Mouse (Mus musculus) heart, embryonic 14.5 days (tissue): ENCODE measurements at regions not wholly inside any gene's neighbourhood (a gene's known extent, or its start where the extent isn't known, plus 50 kb on each side); places are given as distances from the start of the nearest gene placed in this dataset.

Experiments
- ATAC-seq: fragments of 200-750 bp; cut with Nextera tagmentation; 2 replicates; pipeline ENCODE4 v1.8.0; 2017; ENCODE audit warnings: low read depth, moderate TSS enrichment; ENCODE audit not compliant: insufficient number of reproducible peaks, insufficient read depth, low FRiP score
- H3K27ac ChIP-seq, 2 experiments: fragments of 200-500 bp in 1 of 2; fragments of 300-500 bp in 1 of 2; sonication (generic) in 1 of 2; replicated peaks in 1 of 2; 2 replicates each; pipeline ENCODE4 v1.5.1; 2012 to 2014; ENCODE audit warnings: low read depth in 2 of 2, low read length in 2 of 2, control low read depth in 1 of 2, mild to moderate bottlenecking in 1 of 2, mixed read lengths in 1 of 2; ENCODE audit not compliant: control insufficient read depth in 1 of 2, insufficient read depth in 1 of 2
- H3K27me3 ChIP-seq: fragments of 300-500 bp; sonication (generic); 2 replicates; pipeline ENCODE4 v1.6.1; 2014; ENCODE audit warnings: mild to moderate bottlenecking, low read length, control low read depth; ENCODE audit not compliant: control insufficient read depth, insufficient read depth
- H3K36me3 ChIP-seq: fragments of 300-500 bp; sonication (generic); 2 replicates; pipeline ENCODE4 v1.6.1; 2014; ENCODE audit warnings: mild to moderate bottlenecking, control low read depth, low read length, mixed read lengths; ENCODE audit not compliant: control insufficient read depth, insufficient read depth
- H3K4me1 ChIP-seq, 2 experiments: fragments of 200-500 bp in 1 of 2; fragments of 300-500 bp in 1 of 2; sonication (generic) in 1 of 2; 2 replicates each; pipeline ENCODE4 v1.6.1; 2012 to 2014; ENCODE audit warnings: low read length in 2 of 2, control low read depth in 1 of 2, mixed read lengths in 1 of 2; ENCODE audit not compliant: control insufficient read depth in 2 of 2, insufficient read depth in 2 of 2
- H3K4me2 ChIP-seq: fragments of 300-500 bp; sonication (generic); 2 replicates; pipeline ENCODE4 v1.6.1; 2014; ENCODE audit warnings: mild to moderate bottlenecking, low read length
- H3K4me3 ChIP-seq, 2 experiments: fragments of 200-500 bp in 1 of 2; fragments of 300-500 bp in 1 of 2; sonication (generic) in 1 of 2; 2 replicates each; pipeline ENCODE4 v1.5.1; 2012 to 2014; ENCODE audit warnings: low read length in 2 of 2, mild to moderate bottlenecking in 2 of 2, control low read depth in 1 of 2, low read depth in 1 of 2, moderate library complexity in 1 of 2; ENCODE audit not compliant: control insufficient read depth in 1 of 2, insufficient read depth in 1 of 2
- H3K9ac ChIP-seq: fragments of 300-500 bp; sonication (generic); 2 replicates; pipeline ENCODE4 v1.6.1; 2014; ENCODE audit warnings: mild to moderate bottlenecking, low read length
- H3K9me3 ChIP-seq: fragments of 300-500 bp; sonication (generic); 2 replicates; pipeline ENCODE4 v1.6.1; 2016; ENCODE audit warnings: low read length, control low read depth; ENCODE audit not compliant: control insufficient read depth
- WGBS: fragments of 180-500 bp; shearing (Covaris S2); extraction: QIAGEN DNeasy Blood & Tissue Kit; methylation state at CpG from one replicate; pipeline ENCODE4 v1.1.7; 2014; 5-methylcytosine and 5-hydroxymethylcytosine counted together

GRCm38 (mm10) chr5:51726762-51727161, 159.2 kb upstream of the Ppargc1a start:
- no peak for ATAC-seq
- H3K4me2 ChIP-seq = no peak overlapping the region

DNA sequence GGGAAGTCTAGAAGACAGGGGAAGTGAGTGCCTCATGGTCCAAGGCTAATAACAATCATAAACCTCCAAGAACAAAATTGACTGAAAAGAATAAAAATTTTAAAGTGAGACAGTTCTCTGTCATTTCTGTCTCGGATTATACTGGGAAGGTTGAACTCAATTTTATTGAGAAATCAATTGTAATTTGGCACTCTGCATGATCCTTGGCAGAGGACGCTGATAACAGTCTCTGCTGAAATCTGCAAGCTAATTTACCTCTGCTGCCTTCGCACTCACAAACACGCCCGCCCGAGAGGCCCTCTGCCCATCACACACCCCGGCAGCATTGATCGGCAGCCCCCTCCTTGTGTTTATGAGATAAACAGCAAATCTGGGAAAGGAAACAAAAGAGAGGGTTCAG, 151.4 kb upstream of the Ppargc1a start:
- Histone ChIP-seq H3K27me3 (no peaks in the 10 kb centered on the region), H3K27ac (no peak overlapping the region), H3K4me2 (no peak overlapping the region), H3K9ac (no peak overlapping the region), H3K4me1 (no peaks in the 10 kb centered on the region), H3K9me3 (no peaks in the 10 kb centered on the region), H3K4me3 (no peak overlapping the region), H3K36me3 (no peaks in the 10 kb centered on the region)
- WGBS = 68% methylated on average over 8 of the region's 8 CpGs
- no peak for ATAC-seq

More at GRCm38 (mm10) chr5:51726762-51727161, 159.2 kb upstream of the Ppargc1a start:
- Histone ChIP-seq H3K36me3 (no peaks in the 10 kb centered on the region), H3K4me1 (no peaks in the 10 kb centered on the region), H3K27ac (no peak overlapping the region), H3K9me3 (no peaks in the 10 kb centered on the region), H3K4me3 (no peak overlapping the region), H3K27me3 (no peaks in the 10 kb centered on the region), H3K9ac (no peak overlapping the region)

DNA sequence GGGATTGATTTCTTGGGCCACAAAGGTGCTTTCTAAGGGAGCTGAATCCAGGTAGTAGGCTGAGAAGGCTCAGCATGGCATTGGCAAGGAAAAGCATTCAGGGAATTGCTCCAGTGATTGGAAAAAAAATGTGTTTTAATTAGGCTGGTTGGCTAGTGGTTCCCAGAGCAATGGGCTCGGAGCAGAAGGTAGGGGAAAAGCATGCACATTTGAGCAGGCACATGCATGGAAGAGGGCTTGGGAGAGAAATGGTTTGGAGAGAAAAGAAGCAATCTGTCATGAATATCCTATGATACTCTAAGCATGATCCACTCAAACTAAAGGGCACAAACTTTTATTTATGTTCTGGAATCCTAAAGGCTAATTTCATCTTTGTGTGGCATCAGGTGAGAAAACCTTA, 150.9 kb upstream of the Ppargc1a start:
- WGBS = 79% methylated on average over 1 of the region's 1 CpGs
- Histone ChIP-seq H3K4me1 (no peaks in the 10 kb centered on the region), H3K27ac (no peak overlapping the region), H3K27me3 (no peaks in the 10 kb centered on the region), H3K36me3 (no peaks in the 10 kb centered on the region), H3K9me3 (no peaks in the 10 kb centered on the region), H3K4me2 (no peak overlapping the region), H3K4me3 (no peak overlapping the region), H3K9ac (no peak overlapping the region)
- no peak for ATAC-seq

GRCm38 (mm10) chr5:51711860-51712560, 144.5 kb upstream of the Ppargc1a start:
- no peak overlapping the region for H3K27ac ChIP-seq
- no peak overlapping the region for H3K4me2 ChIP-seq
- H3K9ac ChIP-seq = no peak overlapping the region
- 49% methylated on average over 8 of the region's 8 CpGs for WGBS
- peaks cover 0 to 4% of the 10 kb centered on the region in 2 experiments; a peak in 2 of 4 replicates for H3K4me1 ChIP-seq
- no peaks in the 10 kb centered on the region for H3K27me3 ChIP-seq
- no peak overlapping the region for H3K4me3 ChIP-seq
- H3K36me3 ChIP-seq = no peaks in the 10 kb centered on the region
- no peak for ATAC-seq
- H3K9me3 ChIP-seq = no peaks in the 10 kb centered on the region

GRCm38 (mm10) chr5:51710664-51711063, 143.1 kb upstream of the Ppargc1a start:
- WGBS = 76% methylated on average over 4 of the region's 4 CpGs
- Histone ChIP-seq H3K4me3 (no peak overlapping the region), H3K36me3 (no peaks in the 10 kb centered on the region), H3K9me3 (no peaks in the 10 kb centered on the region), H3K27ac (no peak overlapping the region), H3K4me1 (peaks cover 0 to 4% of the 10 kb centered on the region in 2 experiments; a peak in 2 of 4 replicates), H3K27me3 (no peaks in the 10 kb centered on the region), H3K9ac (no peak overlapping the region), H3K4me2 (no peak overlapping the region)
- no peak for ATAC-seq

DNA sequence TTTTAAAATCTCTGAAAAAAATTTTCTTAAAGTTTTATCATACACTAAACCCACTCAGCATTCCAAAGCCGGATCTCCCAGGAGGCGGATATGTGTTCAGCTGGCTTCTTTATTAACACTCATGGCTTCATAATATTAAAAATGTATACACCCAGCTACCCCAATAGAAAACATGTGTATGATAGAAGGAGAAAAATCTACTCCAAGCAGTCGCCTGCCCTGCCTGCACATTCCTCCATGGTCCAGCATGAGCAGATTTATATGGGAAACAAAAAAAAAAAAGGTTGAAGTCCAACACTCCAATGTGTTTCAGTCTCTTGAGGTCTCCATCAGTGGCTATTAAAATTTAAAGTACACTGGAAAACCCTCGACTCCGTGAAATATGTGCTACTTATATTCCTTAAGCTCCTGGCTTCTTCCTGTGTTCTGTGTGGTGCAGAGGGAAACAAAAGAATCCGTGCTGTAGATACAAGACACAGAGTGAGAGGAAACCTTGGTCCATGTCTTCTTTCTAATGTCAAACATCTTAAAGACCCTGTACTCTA, 142.0 kb upstream of the Ppargc1a start:
- 78% methylated on average over 6 of the region's 6 CpGs for WGBS
- no peaks in the 10 kb centered on the region for H3K36me3 ChIP-seq
- H3K4me2 ChIP-seq = no peak overlapping the region
- no peak overlapping the region for H3K9ac ChIP-seq
- no peaks in the 10 kb centered on the region for H3K27me3 ChIP-seq
- H3K4me1 ChIP-seq = peaks cover 0 to 4% of the 10 kb centered on the region in 2 experiments; a peak in 2 of 4 replicates
- ATAC-seq = no peak
- H3K4me3 ChIP-seq = no peak overlapping the region
- no peaks in the 10 kb centered on the region for H3K9me3 ChIP-seq
- H3K27ac ChIP-seq = no peak overlapping the region

- no peaks in the 10 kb centered on the region for H3K4me1 ChIP-seq
- H3K36me3 ChIP-seq = no peaks in the 10 kb centered on the region
- no peaks in the 10 kb centered on the region for H3K27me3 ChIP-seq
- no peaks in the 10 kb centered on the region for H3K9me3 ChIP-seq
- 85% methylated on average over 4 of the region's 4 CpGs for WGBS
- ATAC-seq = no peak
- no peak overlapping the region for H3K4me2 ChIP-seq
- no peak overlapping the region for H3K4me3 ChIP-seq
- H3K9ac ChIP-seq = no peak overlapping the region
- H3K27ac ChIP-seq = no peak overlapping the region
Observed at GRCm38 (mm10) chr5:51679884-51680283, 112.4 kb upstream of the Ppargc1a start.

DNA sequence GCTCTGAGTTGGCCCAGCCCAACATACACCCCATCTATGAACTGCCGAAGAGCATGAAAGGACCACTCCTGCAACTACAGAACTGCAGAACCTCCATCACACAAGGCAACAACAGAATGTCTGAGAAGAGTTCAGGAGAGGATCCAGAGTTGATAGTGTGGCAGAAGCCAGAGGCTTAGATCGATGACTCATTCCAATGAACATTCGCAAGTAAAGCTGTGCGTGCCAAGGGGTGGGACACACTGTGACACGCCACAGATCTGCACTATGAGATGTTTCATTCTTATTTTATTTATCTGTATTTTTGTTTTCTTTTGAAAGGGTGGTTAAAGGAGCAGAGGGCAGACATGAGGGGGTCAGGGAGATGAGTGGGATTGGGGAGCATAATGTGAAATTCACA, 103.7 kb upstream of the Ppargc1a start:
- H3K27me3 ChIP-seq = no peaks in the 10 kb centered on the region
- H3K9ac ChIP-seq = no peak overlapping the region
- no peak overlapping the region for H3K4me2 ChIP-seq
- no peak for ATAC-seq
- H3K36me3 ChIP-seq = no peaks in the 10 kb centered on the region
- H3K9me3 ChIP-seq = no peaks in the 10 kb centered on the region
- no peak overlapping the region for H3K4me3 ChIP-seq
- H3K27ac ChIP-seq = no peak overlapping the region
- H3K4me1 ChIP-seq = no peaks in the 10 kb centered on the region; a peak in 1 of 4 replicates
- WGBS = 81% methylated on average over 5 of the region's 5 CpGs
